Mouse (Mus musculus): ENCODE results near the gene Iscu.

DNA sequence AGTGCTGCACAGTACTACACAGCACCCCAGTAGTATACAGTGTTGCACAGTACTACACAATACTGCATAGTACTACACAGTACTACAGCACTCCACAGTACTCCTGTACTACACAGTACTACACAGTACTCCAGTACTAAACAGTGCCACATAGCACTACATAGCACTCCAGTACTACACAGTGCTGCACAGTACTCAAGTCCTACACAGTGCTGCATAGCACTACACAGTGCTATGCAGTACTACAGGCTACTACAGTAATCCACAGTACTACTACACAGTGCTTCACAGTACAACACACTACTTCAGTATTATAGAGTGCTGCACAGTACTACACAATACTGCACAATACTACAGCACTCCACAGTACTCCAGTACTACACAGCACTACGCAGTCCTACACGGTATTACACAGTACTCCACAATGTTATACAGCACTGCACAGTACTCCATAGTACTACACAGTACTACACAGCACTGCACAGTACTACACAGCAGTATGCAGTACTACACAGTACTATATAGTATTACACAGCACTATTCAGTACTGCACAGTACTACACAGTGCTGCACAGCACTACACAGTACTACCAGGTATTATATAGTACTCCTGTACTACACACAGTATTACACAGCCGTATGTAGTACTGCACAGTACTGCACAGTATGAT is 7.7 kb downstream of the Iscu start:
- TF ChIP-seq CTCF (IDR thresholded peaks at IDR 0.05; ENCODE audit: extremely low read depth, insufficient read depth, low read length) (no peak), POLR2A (IDR thresholded peaks at IDR 0.05; ENCODE audit: extremely low read depth, insufficient read depth, low read length) (no peak)

Data from cortical plate, adult 2 months (tissue).